Mouse (Mus musculus): ENCODE measurements around the gene Atp8a2. TPM values are rescaled to one million over a fixed set of nuclear protein-coding genes. Genes with fewer than 3 reads are reported as not detected.
"Not testable (repeated sequence)": the region's sequence is repeated elsewhere in the genome, so short reads cannot be mapped to it uniquely, and the experiment has no call there.

Gene Atp8a2
- total RNA-seq, 2 experiments from 2014 or later = 42.5 to 44.8 TPM

- not testable (repeated sequence) for DNase-seq (ENCODE audit: low spot score in 2 of 2)
Observed at GRCm38 (mm10) chr14:59929190-59929589, 267.8 kb downstream of the Atp8a2 start.

- no peak for DNase-seq (ENCODE audit: low spot score in 2 of 2)
Observed at GRCm38 (mm10) chr14:59928781-59929180, 268.2 kb downstream of the Atp8a2 start.

GRCm38 (mm10) chr14:59927804-59928203 is 269.2 kb downstream of the Atp8a2 start:
- DNase-seq (ENCODE audit: low spot score in 2 of 2) = no peak

- no peak for DNase-seq (ENCODE audit: low spot score in 2 of 2)
Observed at GRCm38 (mm10) chr14:59919865-59920264, 277.1 kb downstream of the Atp8a2 start.

GRCm38 (mm10) chr14:59903484-59904130 is 293.4 kb downstream of the Atp8a2 start:
- peak in 1 of 2 experiments; percentile 30 for DNase-seq (ENCODE audit: low spot score in 2 of 2)

GRCm38 (mm10) chr14:59893971-59894370 is 303.0 kb downstream of the Atp8a2 start:
- peak; percentile 64 to 78 for DNase-seq (ENCODE audit: low spot score in 2 of 2)

GRCm38 (mm10) chr14:59892084-59892483 is 304.9 kb downstream of the Atp8a2 start:
- no peak for DNase-seq (ENCODE audit: low spot score in 2 of 2)

GRCm38 (mm10) chr14:59891491-59891890 is 305.5 kb downstream of the Atp8a2 start:
- no peak for DNase-seq (ENCODE audit: low spot score in 2 of 2)

GRCm38 (mm10) chr14:59890818-59891217 is 306.2 kb downstream of the Atp8a2 start:
- no peak for DNase-seq (ENCODE audit: low spot score in 2 of 2)

- DNase-seq (ENCODE audit: low spot score in 2 of 2) = no peak
Observed at GRCm38 (mm10) chr14:59890107-59890506, 306.9 kb downstream of the Atp8a2 start.

GRCm38 (mm10) chr14:59888446-59888845 is 308.5 kb downstream of the Atp8a2 start:
- DNase-seq (ENCODE audit: low spot score in 2 of 2) = no peak

GRCm38 (mm10) chr14:59888046-59888445 is 308.9 kb downstream of the Atp8a2 start:
- DNase-seq (ENCODE audit: low spot score in 2 of 2) = no peak

GRCm38 (mm10) chr14:59887061-59887861 is 309.7 kb downstream of the Atp8a2 start:
- DNase-seq (ENCODE audit: low spot score in 2 of 2) = peak; percentile 13 to 61

GRCm38 (mm10) chr14:59883517-59884069 is 313.4 kb downstream of the Atp8a2 start:
- no peak for DNase-seq (ENCODE audit: low spot score in 2 of 2)

- DNase-seq (ENCODE audit: low spot score in 2 of 2) = no peak
Observed at GRCm38 (mm10) chr14:59880829-59881228, 316.1 kb downstream of the Atp8a2 start.

GRCm38 (mm10) chr14:59878248-59878647 is 318.7 kb downstream of the Atp8a2 start:
- no peak for DNase-seq (ENCODE audit: low spot score in 2 of 2)

- no peak for DNase-seq (ENCODE audit: low spot score in 2 of 2)
Observed at GRCm38 (mm10) chr14:59876525-59876924, 320.5 kb downstream of the Atp8a2 start.

GRCm38 (mm10) chr14:59868369-59868768 is 328.6 kb downstream of the Atp8a2 start:
- DNase-seq (ENCODE audit: low spot score in 2 of 2) = no peak

- no peak for DNase-seq (ENCODE audit: low spot score in 2 of 2)
Observed at GRCm38 (mm10) chr14:59867749-59868148, 329.2 kb downstream of the Atp8a2 start.

- no peak for DNase-seq (ENCODE audit: low spot score in 2 of 2)
Observed at GRCm38 (mm10) chr14:59866001-59866400, 331.0 kb downstream of the Atp8a2 start.

GRCm38 (mm10) chr14:59862351-59862750 is 334.6 kb downstream of the Atp8a2 start:
- DNase-seq (ENCODE audit: low spot score in 2 of 2) = no peak

GRCm38 (mm10) chr14:59859830-59860229 is 337.1 kb downstream of the Atp8a2 start:
- no peak for DNase-seq (ENCODE audit: low spot score in 2 of 2)
